8 mouse cellular contexts compared by ENCODE assay signal in the genomic region with DNA sequence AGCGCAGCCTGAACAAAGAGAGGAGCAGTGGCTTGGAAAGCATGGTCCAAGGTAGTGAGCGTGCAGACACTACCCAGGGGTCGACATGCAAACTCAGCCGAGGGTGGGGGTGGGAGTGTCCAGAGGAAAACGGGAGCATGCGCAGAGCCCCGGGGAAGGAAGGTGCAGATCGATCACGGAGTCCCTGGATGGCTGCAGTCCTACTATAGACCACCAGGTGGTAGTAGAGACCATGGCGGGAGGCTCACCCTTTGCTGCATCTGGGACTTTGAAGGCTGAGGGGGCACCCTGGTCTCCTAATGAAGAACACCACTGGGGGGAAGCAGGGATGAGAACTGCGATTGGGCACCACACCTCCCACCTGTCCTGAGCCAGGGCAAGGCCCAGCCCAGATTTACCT. TPM values are rescaled to one million over a fixed set of nuclear protein-coding genes. Genes with fewer than 3 reads are reported as not detected.
A peak's percentile ranks its signal among the peaks of the same experiment; 100 is the strongest.
DNase-seq lines count a peak whose midpoint lies in the region; ATAC-seq and TF ChIP-seq lines count a peak whose summit lies in the region.

No protein-coding gene starts in this region.

- no peak overlapping the region for H3K9ac ChIP-seq in liver, embryonic 13.5 days
- H3K9ac ChIP-seq in stomach, postnatal 0 days (ENCODE audit: low read length) = peak overlapping the region; percentile 5; the same call in 1 of the 2 replicates

- DNase-seq in A20 (ENCODE audit: low read depth, low spot score) = peak; percentile 75
- peak; percentile 78 to 92 for DNase-seq in adrenal gland, adult (ENCODE audit: inconsistent age in 2 of 2, low spot score in 1 of 2)
- peak; percentile 94 for DNase-seq in embryo, embryonic 10.5 days (ENCODE audit: low spot score)
- DNase-seq in kidney, adult 8-10 months = peak; percentile 56 to 74
- peak; percentile 50 for DNase-seq in liver, embryonic 13.5 days
- DNase-seq in neural tube, embryonic 10.5 days (ENCODE audit: extremely low spot score, low spot score) = peak; percentile 90
- DNase-seq in stomach, postnatal 0 days (ENCODE audit: low spot score) = peak; percentile 86

- peak; percentile 77 for ATAC-seq in granulocyte monocyte progenitor cell, adult 5-6 weeks (replicated peaks; ENCODE audit: poor library complexity, severe bottlenecking)
- 0 out of 2 replicates have a peak, but pooled peaks have one; percentile 8 for ATAC-seq in liver, embryonic 13.5 days (ENCODE audit: low read depth)
- ATAC-seq in stomach, postnatal 0 days (ENCODE audit: low FRiP score, low TSS enrichment) = peak; percentile 24

- TF ChIP-seq CTCF in stomach, postnatal 0 days (IDR thresholded peaks at IDR 0.05; ENCODE audit: low read depth) = peak; percentile 97

- H3K9me3 ChIP-seq in liver, embryonic 13.5 days (replicated peaks) = no peaks in the 10 kb centered on the region
- no peaks in the 10 kb centered on the region for H3K9me3 ChIP-seq in stomach, postnatal 0 days (ENCODE audit: control insufficient read depth, low read length)

- peaks cover 21% of the 10 kb centered on the region for H3K4me1 ChIP-seq in liver, embryonic 13.5 days (replicated peaks)
- H3K4me1 ChIP-seq in stomach, postnatal 0 days (replicated peaks; ENCODE audit: control insufficient read depth, insufficient read depth) = peaks cover 5% of the 10 kb centered on the region

- no peak overlapping the region for H3K27ac ChIP-seq in liver, embryonic 13.5 days
- no peak overlapping the region for H3K27ac ChIP-seq in stomach, postnatal 0 days (replicated peaks)

- 0 out of 2 replicates have a peak overlapping the region, but pooled peaks have one; percentile 5 for H3K4me3 ChIP-seq in liver, embryonic 13.5 days (replicated peaks)
- H3K4me3 ChIP-seq in stomach, postnatal 0 days (ENCODE audit: low read depth, low read length) = no peak overlapping the region

- no peak for TF ChIP-seq EP300 in stomach, postnatal 0 days (optimal IDR thresholded peaks at IDR 0.05)

- H3K4me2 ChIP-seq in liver, embryonic 13.5 days = peak overlapping the region; percentile 28
- H3K4me2 ChIP-seq in stomach, postnatal 0 days (replicated peaks; ENCODE audit: low read depth) = peak overlapping the region; percentile 43

- H3K27me3 ChIP-seq in liver, embryonic 13.5 days = peaks cover 34% of the 10 kb centered on the region
- no peaks in the 10 kb centered on the region for H3K27me3 ChIP-seq in stomach, postnatal 0 days (ENCODE audit: control insufficient read depth, insufficient read depth, low read length)

- H3K36me3 ChIP-seq in liver, embryonic 13.5 days = no peaks in the 10 kb centered on the region
- H3K36me3 ChIP-seq in stomach, postnatal 0 days (ENCODE audit: control insufficient read depth, insufficient read depth, low read length) = peaks cover 7% of the 10 kb centered on the region; the same call in 1 of the 2 replicates

- 11% methylated on average over 11 of the region's 11 CpGs for WGBS in liver, embryonic 13.5 days (ENCODE audit: insufficient replicate concordance)
- WGBS in stomach, postnatal 0 days = 8% methylated on average over 11 of the region's 11 CpGs

RNA-seq across cellular contexts. Expression of a gene that starts 2.6 kb away (rescaled TPM):
- total RNA-seq in granulocyte monocyte progenitor cell, adult 5-6 weeks (2014; fragmentation: Nextera tagmentation) = 0.66 and 2.1 TPM in 2 replicates
- not detected in 2 replicates for total RNA-seq in granulocyte monocyte progenitor cell, adult 5-6 weeks (2017)
- 1.0 and 1.2 TPM in 2 replicates for polyA plus RNA-seq in liver, embryonic 13.5 days (2015; fragmentation: Nextera tagmentation; extraction: Ambion mirVana)
- polyA plus RNA-seq in stomach, postnatal 0 days (2015; fragmentation: Nextera tagmentation; extraction: Ambion mirVana) = 8.9 and 11.7 TPM in 2 replicates

RNA-seq across cellular contexts. Expression of a gene that starts 9.3 kb away (rescaled TPM):
- total RNA-seq in granulocyte monocyte progenitor cell, adult 5-6 weeks (2014; fragmentation: Nextera tagmentation) = 42.7 and 80.7 TPM in 2 replicates
- total RNA-seq in granulocyte monocyte progenitor cell, adult 5-6 weeks (2017) = 34.8 and 44.8 TPM in 2 replicates
- 9.5 and 9.6 TPM in 2 replicates for polyA plus RNA-seq in liver, embryonic 13.5 days (2015; fragmentation: Nextera tagmentation; extraction: Ambion mirVana)
- polyA plus RNA-seq in stomach, postnatal 0 days (2015; fragmentation: Nextera tagmentation; extraction: Ambion mirVana) = 43.0 and 44.8 TPM in 2 replicates

RNA-seq across cellular contexts. Expression of a gene that starts 17.7 kb away (rescaled TPM):
- total RNA-seq in granulocyte monocyte progenitor cell, adult 5-6 weeks (2014; fragmentation: Nextera tagmentation) = not detected in 2 replicates
- total RNA-seq in granulocyte monocyte progenitor cell, adult 5-6 weeks (2017) = not detected in 2 replicates
- 0.32 and 0.41 TPM in 2 replicates for polyA plus RNA-seq in liver, embryonic 13.5 days (2015; fragmentation: Nextera tagmentation; extraction: Ambion mirVana)
- 25.8 and 29.2 TPM in 2 replicates for polyA plus RNA-seq in stomach, postnatal 0 days (2015; fragmentation: Nextera tagmentation; extraction: Ambion mirVana)

RNA-seq across cellular contexts. Expression of a gene that starts 21.3 kb away (rescaled TPM):
- total RNA-seq in granulocyte monocyte progenitor cell, adult 5-6 weeks (2014; fragmentation: Nextera tagmentation) = not detected in 2 replicates
- total RNA-seq in granulocyte monocyte progenitor cell, adult 5-6 weeks (2017) = not detected in 2 replicates
- polyA plus RNA-seq in liver, embryonic 13.5 days (2015; fragmentation: Nextera tagmentation; extraction: Ambion mirVana) = 0.07 and 0.08 TPM in 2 replicates
- 0.33 and 0.41 TPM in 2 replicates for polyA plus RNA-seq in stomach, postnatal 0 days (2015; fragmentation: Nextera tagmentation; extraction: Ambion mirVana)

RNA-seq across cellular contexts. Expression of a gene that starts 24.6 kb away (rescaled TPM):
- not detected in 2 replicates for total RNA-seq in granulocyte monocyte progenitor cell, adult 5-6 weeks (2014; fragmentation: Nextera tagmentation)
- not detected in 2 replicates for total RNA-seq in granulocyte monocyte progenitor cell, adult 5-6 weeks (2017)
- not detected in 2 replicates for polyA plus RNA-seq in liver, embryonic 13.5 days (2015; fragmentation: Nextera tagmentation; extraction: Ambion mirVana)
- polyA plus RNA-seq in stomach, postnatal 0 days (2015; fragmentation: Nextera tagmentation; extraction: Ambion mirVana) = 0.29 and 0.36 TPM in 2 replicates

Comparison
In these comparisons a context has a peak if more than half of its experiments do, and no peak if none do; other contexts are left out.
1. ATAC-seq: peak in every context shown above with its lines; median percentile 77 in granulocyte monocyte progenitor cell, adult 5-6 weeks; 24 in stomach, postnatal 0 days; 8 in liver, embryonic 13.5 days.
2. RNA of a gene that starts 17.7 kb away (polyA plus RNA-seq): 25.8 to 29.2 TPM in stomach, postnatal 0 days; 0.32 to 0.41 TPM in liver, embryonic 13.5 days; every median in the first group is over 10 times any median in the second.
3. Peak in every context shown above with its lines, with median percentiles within 50 percentile points of each other: DNase-seq.